ENCODE assay signal across 8 mouse cellular contexts in the genomic region with DNA sequence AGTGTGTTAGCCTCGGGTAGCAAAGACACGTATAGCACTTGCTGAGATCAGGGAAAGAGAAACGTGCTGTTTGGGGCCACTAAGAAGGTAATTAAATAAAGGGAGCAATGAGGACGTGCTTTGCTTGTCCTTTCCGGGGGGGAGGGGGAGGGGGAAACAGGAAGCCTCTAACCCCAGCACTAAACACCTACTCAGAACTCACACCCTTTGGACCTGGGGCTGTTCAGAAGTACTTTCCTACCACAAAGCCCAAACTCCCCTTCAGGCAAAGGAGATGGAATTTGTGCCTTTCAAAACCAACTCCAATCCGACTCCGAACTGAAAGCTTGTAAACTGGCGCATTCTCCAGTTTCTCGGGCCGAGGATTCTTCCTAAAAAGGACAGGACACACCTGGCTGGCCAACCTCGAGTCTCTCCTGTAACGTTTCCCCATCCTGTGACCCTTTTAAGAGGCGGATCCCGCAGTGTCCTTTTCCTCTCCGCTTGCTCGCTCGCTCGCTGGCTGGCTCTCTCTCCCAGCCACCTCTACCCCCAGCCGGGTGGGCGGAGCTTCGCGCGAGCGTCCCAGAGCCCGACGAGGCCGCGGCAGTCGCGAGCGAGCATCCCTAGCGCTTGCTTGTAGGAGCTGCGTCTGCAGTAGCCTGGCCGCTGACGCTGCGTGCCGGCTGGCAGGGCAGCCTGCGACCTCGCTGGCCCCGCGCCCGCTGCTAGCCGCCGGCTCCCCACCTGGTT. TPM values are rescaled to one million over a fixed set of nuclear protein-coding genes. Genes with fewer than 3 reads are reported as not detected.
A peak's percentile ranks its signal among the peaks of the same experiment; 100 is the strongest.
DNase-seq lines count a peak whose midpoint lies in the region; ATAC-seq and TF ChIP-seq lines count a peak whose summit lies in the region.

No protein-coding gene starts in this region.

- peak; percentile 94 for TF ChIP-seq POLR2A in myocyte (IDR thresholded peaks at IDR 0.05; ENCODE audit: insufficient read length, low read depth)

- WGBS in forebrain, embryonic 10.5 days, result 15% methylated on average over 44 of the region's 44 CpGs
- WGBS in heart, embryonic 14.5 days, result 13% methylated on average over 44 of the region's 44 CpGs
- 9% methylated on average over 44 of the region's 44 CpGs for WGBS in liver, embryonic 11.5 days

- peak overlapping the region; percentile 76 for H3K27ac ChIP-seq in forebrain, embryonic 10.5 days
- H3K27ac ChIP-seq in heart, embryonic 14.5 days (replicated peaks in 1 of 2; ENCODE audit: control insufficient read depth in 1 of 2, insufficient read depth in 1 of 2, low read depth in 2 of 2, low read length in 2 of 2), result peak overlapping the region; percentile 64 to 72; a peak in 3 of 4 replicates
- H3K27ac ChIP-seq in liver, embryonic 11.5 days (ENCODE audit: low read depth, low read length), result peak overlapping the region; percentile 16

- peak overlapping the region; percentile 30 for H3ac ChIP-seq in myocyte (ENCODE audit: control insufficient read depth, insufficient read length)

- H3K27me3 ChIP-seq in forebrain, embryonic 10.5 days (ENCODE audit: poor library complexity, severe bottlenecking), result peaks cover 79% of the 10 kb centered on the region
- H3K27me3 ChIP-seq in heart, embryonic 14.5 days (ENCODE audit: control insufficient read depth, insufficient read depth, low read length), result no peaks in the 10 kb centered on the region
- peaks cover 11% of the 10 kb centered on the region for H3K27me3 ChIP-seq in liver, embryonic 11.5 days (replicated peaks; ENCODE audit: control insufficient read depth, insufficient read depth, low read length)
- H3K27me3 ChIP-seq in myocyte (ENCODE audit: control insufficient read depth, insufficient read depth, insufficient read length), result no peaks in the 10 kb centered on the region

- H3K4me2 ChIP-seq in heart, embryonic 14.5 days (ENCODE audit: low read length), result peak overlapping the region; percentile 65
- peak overlapping the region; percentile 73 for H3K4me2 ChIP-seq in liver, embryonic 11.5 days
- peak overlapping the region; percentile 81 for H3K4me2 ChIP-seq in myocyte (ENCODE audit: low read depth)

- no peaks in the 10 kb centered on the region for H3K9me3 ChIP-seq in forebrain, embryonic 10.5 days
- H3K9me3 ChIP-seq in heart, embryonic 14.5 days (ENCODE audit: control insufficient read depth, low read length), result no peaks in the 10 kb centered on the region
- H3K9me3 ChIP-seq in liver, embryonic 11.5 days (ENCODE audit: control insufficient read depth, low read length), result no peaks in the 10 kb centered on the region

- H3K79me2 ChIP-seq in myocyte (ENCODE audit: control insufficient read depth, insufficient read depth), result no peaks in the 10 kb centered on the region

- H3K4me1 ChIP-seq in forebrain, embryonic 10.5 days, result peaks cover 6% of the 10 kb centered on the region; the same call in 1 of the 2 replicates
- H3K4me1 ChIP-seq in heart, embryonic 14.5 days (ENCODE audit: control insufficient read depth in 2 of 2, insufficient read depth in 2 of 2, low read length in 2 of 2), result no peaks in the 10 kb centered on the region
- no peaks in the 10 kb centered on the region for H3K4me1 ChIP-seq in liver, embryonic 11.5 days (replicated peaks; ENCODE audit: control insufficient read depth, insufficient read depth, low read length)

- no peaks in the 10 kb centered on the region for H3K36me3 ChIP-seq in forebrain, embryonic 10.5 days (replicated peaks)
- H3K36me3 ChIP-seq in heart, embryonic 14.5 days (ENCODE audit: control insufficient read depth, insufficient read depth, low read length), result no peaks in the 10 kb centered on the region
- no peaks in the 10 kb centered on the region for H3K36me3 ChIP-seq in liver, embryonic 11.5 days (ENCODE audit: control insufficient read depth, insufficient read depth, low read length)
- H3K36me3 ChIP-seq in myocyte (ENCODE audit: control insufficient read depth, insufficient read depth), result no peaks in the 10 kb centered on the region

- ATAC-seq in heart, embryonic 14.5 days (ENCODE audit: insufficient number of reproducible peaks, insufficient read depth, low FRiP score, low read depth), result peak; percentile 84
- ATAC-seq in liver, embryonic 11.5 days (replicated peaks; ENCODE audit: low FRiP score), result peak; percentile 97

- peak; percentile 45 to 50 for DNase-seq in CD8-positive naive resting alpha-beta T cell, adult 2 months (ENCODE audit: low read depth in 2 of 2, low spot score in 2 of 2)
- DNase-seq in c-Kit-positive CD71-positive TER-119-negative erythroid progenitor cells, embryonic 14.5 days (ENCODE audit: low read depth), result peak; percentile 55
- peak; percentile 64 for DNase-seq in forebrain, embryonic 10.5 days (ENCODE audit: extremely low spot score, low spot score)
- peak; percentile 87 for DNase-seq in kidney, postnatal 10 days
- DNase-seq in liver, embryonic 11.5 days (ENCODE audit: low spot score), result peak; percentile 71
- DNase-seq in spleen, postnatal 4 days (ENCODE audit: low spot score in 2 of 2), result peak; percentile 76 to 85

- peak overlapping the region; percentile 79 for H3K9ac ChIP-seq in heart, embryonic 14.5 days (ENCODE audit: low read length)
- H3K9ac ChIP-seq in liver, embryonic 11.5 days (ENCODE audit: low read depth, low read length), result peak overlapping the region; percentile 70

- H3K4me3 ChIP-seq in forebrain, embryonic 10.5 days, result peak overlapping the region; percentile 64
- H3K4me3 ChIP-seq in heart, embryonic 14.5 days (ENCODE audit: control insufficient read depth in 1 of 2, insufficient read depth in 1 of 2, low read depth in 1 of 2, low read length in 2 of 2), result peak overlapping the region; percentile 63 to 80
- peak overlapping the region; percentile 70 for H3K4me3 ChIP-seq in liver, embryonic 11.5 days (ENCODE audit: low read depth, low read length)
- peak overlapping the region; percentile 34 for H3K4me3 ChIP-seq in myocyte

TF ChIP-seq in myocyte, 11 proteins besides CTCF, POLR2A, EP300 and RAD21:
- TF ChIP-seq E2F4 (IDR thresholded peaks at IDR 0.05; ENCODE audit: insufficient read depth) (no peak), MYOD1 (IDR thresholded peaks at IDR 0.05; ENCODE audit: control insufficient read depth in 1 of 3, insufficient read length in 2 of 3, low read depth in 2 of 3) (no peak), REST (IDR thresholded peaks at IDR 0.05; ENCODE audit: insufficient read depth, insufficient read length) (peak; percentile 18), TCF12 (IDR thresholded peaks at IDR 0.05; ENCODE audit: insufficient read depth, poor library complexity, severe bottlenecking) (no peak), POLR2AphosphoS2 (IDR thresholded peaks at IDR 0.05; ENCODE audit: insufficient read length, low read depth) (peak; percentile 83), USF1 (IDR thresholded peaks at IDR 0.05; ENCODE audit: low read depth) (no peak), MYOG (IDR thresholded peaks at IDR 0.05; ENCODE audit: control insufficient read depth in 1 of 3, insufficient read depth in 1 of 3, insufficient read length in 2 of 3, low read depth in 2 of 3) (no peak), SRF (IDR thresholded peaks at IDR 0.05; ENCODE audit: control insufficient read depth, insufficient read length, low read depth) (no peak), CEBPB (IDR thresholded peaks at IDR 0.05; ENCODE audit: insufficient read depth, poor library complexity, severe bottlenecking) (no peak), TCF3 (IDR thresholded peaks at IDR 0.05; ENCODE audit: insufficient read length, low read depth) (no peak), MAX (IDR thresholded peaks at IDR 0.05; ENCODE audit: low read depth) (no peak)

RNA-seq across cellular contexts. Expression of gene Rnf128, which starts 47.1 kb away (rescaled TPM):
- 1.4 and 2.3 TPM in 2 replicates for polyA plus RNA-seq in forebrain, embryonic 10.5 days (2016; fragmentation: Nextera tagmentation; extraction: Ambion mirVana)
- polyA plus RNA-seq in heart, embryonic 14.5 days (2014; fragmentation: Nextera tagmentation; extraction: Ambion mirVana), result 34.3 and 37.0 TPM in 2 replicates
- polyA plus RNA-seq in liver, embryonic 11.5 days (2014; fragmentation: Nextera tagmentation; extraction: Ambion mirVana), result 52.9 and 57.4 TPM in 2 replicates
- polyA plus RNA-seq in myocyte (2012; fragmentation: generic; extraction: Trizol), result 5.2 TPM

Comparison
In these comparisons a context has a peak if more than half of its experiments do, and no peak if none do; other contexts are left out.
1. Peak in every context shown above with its lines: DNase-seq, ATAC-seq, H3K4me3 ChIP-seq and H3K27ac ChIP-seq.
2. H3K27ac ChIP-seq: peak in every context shown above with its lines; median percentile 76 in forebrain, embryonic 10.5 days; 68 in heart, embryonic 14.5 days; 16 in liver, embryonic 11.5 days.